Mouse (Mus musculus) MEL (cell line): ENCODE measurements around the gene Gemin7.

Experiments
- CTCF ChIP-seq, 3 experiments: IDR thresholded peaks in 2 of 3; conservative IDR thresholded peaks in 1 of 3; 2 replicates each; pipeline ENCODE4 v1.5.1; 2011 to 2012; ENCODE audit warnings: low read length in 3 of 3, low read depth in 2 of 3, mild to moderate bottlenecking in 2 of 3, improper control_type of control experiment in 1 of 3, inconsistent platforms in 1 of 3, mixed read lengths in 1 of 3, moderate library complexity in 1 of 3; ENCODE audit not compliant: control insufficient read depth in 1 of 3, insufficient read depth in 1 of 3, poor library complexity in 1 of 3, severe bottlenecking in 1 of 3
- E2F4 ChIP-seq: IDR thresholded peaks from 2 replicates; pipeline ENCODE4 v1.6.1; 2011; ENCODE audit warnings: low read depth, low read length, improper control_type of control experiment, borderline replicate concordance
- GABPA ChIP-seq: IDR thresholded peaks from 2 replicates; pipeline ENCODE4 v1.6.1; 2012; ENCODE audit warnings: low read depth, mild to moderate bottlenecking, inconsistent platforms, low read length, improper control_type of control experiment, moderate library complexity
- NELFE ChIP-seq: IDR thresholded peaks from 2 replicates; pipeline ENCODE4 v1.6.1; 2011; ENCODE audit warnings: low read depth, low read length, improper control_type of control experiment
- NRF1 ChIP-seq: IDR thresholded peaks from 2 replicates; pipeline ENCODE4 v1.6.1; 2014; ENCODE audit warnings: low read depth, mild to moderate bottlenecking, inconsistent platforms, low read length, improper control_type of control experiment, moderate library complexity; ENCODE audit not compliant: poor library complexity, insufficient read depth, severe bottlenecking
- RCOR1 ChIP-seq: IDR thresholded peaks from 2 replicates; pipeline ENCODE4 v1.6.1; 2012; ENCODE audit warnings: low read depth, mild to moderate bottlenecking, inconsistent platforms, low read length, improper control_type of control experiment
- SIN3A ChIP-seq: IDR thresholded peaks from 2 replicates; pipeline ENCODE4 v1.6.1; 2012; ENCODE audit warnings: low read length, improper control_type of control experiment, inconsistent platforms
- TCF12 ChIP-seq: IDR thresholded peaks from 2 replicates; pipeline ENCODE4 v1.6.1; 2014; ENCODE audit warnings: low read depth, mild to moderate bottlenecking, inconsistent platforms, low read length, improper control_type of control experiment, moderate library complexity
- ZC3H11A ChIP-seq: IDR thresholded peaks from 2 replicates; pipeline ENCODE4 v1.6.1; 2012; ENCODE audit warnings: low read depth, mild to moderate bottlenecking, inconsistent platforms, low read length, improper control_type of control experiment
- ZNF384 ChIP-seq: IDR thresholded peaks from 2 replicates; pipeline ENCODE4 v1.6.1; 2012; ENCODE audit warnings: low read depth, mild to moderate bottlenecking, inconsistent platforms, low read length, improper control_type of control experiment

DNA sequence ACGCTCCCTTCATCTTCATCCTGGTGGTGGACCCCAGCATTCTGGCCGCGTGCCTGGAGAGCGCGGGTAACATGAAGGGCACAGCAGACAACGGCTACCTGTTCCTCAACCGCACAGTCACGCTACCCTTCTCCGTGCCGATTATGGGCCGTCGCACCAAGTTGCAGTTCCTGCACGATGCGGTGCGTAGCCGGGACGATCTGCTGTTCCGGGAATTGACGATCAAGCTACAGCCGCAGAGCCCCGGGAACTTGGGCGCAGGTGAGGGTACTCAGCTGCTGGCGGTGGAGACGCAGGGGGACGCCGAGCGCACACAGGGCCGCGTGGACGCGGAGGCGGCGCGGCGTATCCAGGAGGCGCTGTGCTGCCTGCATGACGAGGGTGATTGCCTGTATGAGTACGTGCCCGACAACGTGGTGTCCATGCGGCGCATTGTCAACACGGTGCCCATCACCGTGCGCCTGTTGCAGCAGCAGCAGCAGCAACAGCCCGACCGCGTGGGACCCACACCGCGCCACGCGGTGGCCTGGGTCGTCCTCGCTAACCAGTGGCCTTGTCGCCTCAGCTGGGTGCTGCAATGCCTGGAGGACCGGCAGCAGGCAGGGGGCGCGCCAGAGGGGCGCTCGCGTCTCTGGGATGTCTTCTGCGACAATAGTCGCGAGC, 53.5 kb downstream of the Gemin7 start:
- TF ChIP-seq GABPA (no peak), SIN3A (no peak), CTCF (IDR thresholded peaks at IDR 0.05 in 2 of 3, conservative IDR thresholded peaks at IDR 0.05 in 1 of 3; ENCODE audit: control insufficient read depth in 1 of 3, insufficient read depth in 1 of 3, low read depth in 2 of 3, low read length in 3 of 3, poor library complexity in 1 of 3, severe bottlenecking in 1 of 3) (no peak), ZNF384 (no peak), TCF12 (no peak), RCOR1 (no peak), E2F4 (no peak), NRF1 (no peak), ZC3H11A (no peak), NELFE (no peak)
